Mouse (Mus musculus) embryonic facial prominence, embryonic 13.5 days (tissue): ENCODE data around the gene Olfr1361. TPM values are rescaled to one million over a fixed set of nuclear protein-coding genes. Genes with fewer than 3 reads are reported as not detected.

ENCODE experiments used
- polyA plus RNA-seq: library from polyadenylated mRNA; unstranded; fragments of >200 nt; fragmentation: Nextera tagmentation; extraction: Ambion mirVana; gene quantifications from 2 replicates; pipeline ENCODE4 v1.2.1, GENCODE M21; 2015

Gene Olfr1361
- polyA plus RNA-seq, 1 experiment from 2014 or later: 0.10 TPM

Other genes with a start within 250 kb of the Olfr1361 start
- 3.2 and 4.6 TPM in 2 replicates for gene Pgbd1, start 222.3 kb downstream of the Olfr1361 start, polyA plus RNA-seq
- gene Zscan26, start 209.7 kb downstream of the Olfr1361 start, polyA plus RNA-seq: 36.7 and 40.2 TPM in 2 replicates
- 2.8 and 3.5 TPM in 2 replicates for gene Nkapl, start 194.9 kb downstream of the Olfr1361 start, polyA plus RNA-seq
- gene Zkscan4, start 184.5 kb downstream of the Olfr1361 start, polyA plus RNA-seq: 4.6 and 5.0 TPM in 2 replicates
- gene Gm10065, start 183.9 kb downstream of the Olfr1361 start, polyA plus RNA-seq: not detected in 2 replicates
- gene AK157302, start 168.2 kb downstream of the Olfr1361 start, polyA plus RNA-seq: 0.53 and 1.0 TPM in 2 replicates
- gene Gm11273, start 162.0 kb downstream of the Olfr1361 start, polyA plus RNA-seq: 5.3 and 15.9 TPM in 2 replicates
- gene Zkscan8, start 132.3 kb downstream of the Olfr1361 start, polyA plus RNA-seq: 5.2 and 7.5 TPM in 2 replicates
- gene Olfr1366, start 120.6 kb downstream of the Olfr1361 start, polyA plus RNA-seq: 0.17 and 0.36 TPM in 2 replicates
- gene Olfr1535, start 103.5 kb downstream of the Olfr1361 start, polyA plus RNA-seq: 0.08 TPM in 1 of 2 replicates, not detected in the other
- not detected in 2 replicates for gene Olfr1364, start 81.6 kb downstream of the Olfr1361 start, polyA plus RNA-seq
- gene Olfr1362, start 49.4 kb downstream of the Olfr1361 start, polyA plus RNA-seq: not detected in 2 replicates
- 0.28 TPM in 1 of 2 replicates, not detected in the other for gene Olfr11, start 20.9 kb downstream of the Olfr1361 start, polyA plus RNA-seq
- gene Olfr1360, start 14.0 kb upstream of the Olfr1361 start, polyA plus RNA-seq: not detected in 2 replicates
- gene Olfr1359, start 34.7 kb upstream of the Olfr1361 start, polyA plus RNA-seq: not detected in 2 replicates
- gene Hist1h2bl, start 52.8 kb upstream of the Olfr1361 start, polyA plus RNA-seq: 2.1 and 5.2 TPM in 2 replicates
- gene Hist1h2ai, start 53.0 kb upstream of the Olfr1361 start, polyA plus RNA-seq: 48.1 and 52.2 TPM in 2 replicates
- gene Hist1h3h, start 54.3 kb upstream of the Olfr1361 start, polyA plus RNA-seq: 10.0 and 21.3 TPM in 2 replicates
- gene Hist1h2bm, start 58.7 kb upstream of the Olfr1361 start, polyA plus RNA-seq: 4.2 and 7.3 TPM in 2 replicates
- gene Hist1h4j, start 71.7 kb upstream of the Olfr1361 start, polyA plus RNA-seq: 1.0 and 2.2 TPM in 2 replicates
- gene Hist1h4k, start 87.1 kb upstream of the Olfr1361 start, polyA plus RNA-seq: 3.0 and 6.7 TPM in 2 replicates
- 33.2 and 47.8 TPM in 2 replicates for gene Hist1h2ak, start 90.4 kb upstream of the Olfr1361 start, polyA plus RNA-seq
- gene Hist1h2bn, start 90.7 kb upstream of the Olfr1361 start, polyA plus RNA-seq: 6.2 and 6.6 TPM in 2 replicates
- gene Hist1h1b, start 117.2 kb upstream of the Olfr1361 start, polyA plus RNA-seq: 30.2 and 32.9 TPM in 2 replicates
- 128 and 155 TPM in 2 replicates for gene Hist1h3i, start 120.0 kb upstream of the Olfr1361 start, polyA plus RNA-seq
- 10.9 and 15.4 TPM in 2 replicates for gene Hist1h2an, start 123.8 kb upstream of the Olfr1361 start, polyA plus RNA-seq
- gene Hist1h2bp, start 124.1 kb upstream of the Olfr1361 start, polyA plus RNA-seq: 0.72 and 1.7 TPM in 2 replicates
- gene Hist1h2bq, start 146.8 kb upstream of the Olfr1361 start, polyA plus RNA-seq: 21.6 and 33.1 TPM in 2 replicates
- not detected in 2 replicates for gene Hist1h2ao, start 147.1 kb upstream of the Olfr1361 start, polyA plus RNA-seq
- not detected in 2 replicates for gene Hist1h4m, start 148.4 kb upstream of the Olfr1361 start, polyA plus RNA-seq
- gene Hist1h4n, start 168.8 kb upstream of the Olfr1361 start, polyA plus RNA-seq: 14.7 and 15.3 TPM in 2 replicates
- 3,982 and 4,261 TPM in 2 replicates for gene Hist1h2ap, start 170.1 kb upstream of the Olfr1361 start, polyA plus RNA-seq
- gene Hist1h2br, start 170.4 kb upstream of the Olfr1361 start, polyA plus RNA-seq: 23.0 and 34.3 TPM in 2 replicates